Mouse (Mus musculus): ENCODE measurements around the gene Serinc5.

Gene Serinc5

GRCm38 (mm10) chr13:92615201-92615600 is 4.3 kb downstream of the Serinc5 start:
- no peak for DNase-seq

GRCm38 (mm10) chr13:92616459-92616858 is 5.6 kb downstream of the Serinc5 start:
- no peak for DNase-seq

GRCm38 (mm10) chr13:92626196-92626595 is 15.3 kb downstream of the Serinc5 start:
- DNase-seq: no peak

DNA sequence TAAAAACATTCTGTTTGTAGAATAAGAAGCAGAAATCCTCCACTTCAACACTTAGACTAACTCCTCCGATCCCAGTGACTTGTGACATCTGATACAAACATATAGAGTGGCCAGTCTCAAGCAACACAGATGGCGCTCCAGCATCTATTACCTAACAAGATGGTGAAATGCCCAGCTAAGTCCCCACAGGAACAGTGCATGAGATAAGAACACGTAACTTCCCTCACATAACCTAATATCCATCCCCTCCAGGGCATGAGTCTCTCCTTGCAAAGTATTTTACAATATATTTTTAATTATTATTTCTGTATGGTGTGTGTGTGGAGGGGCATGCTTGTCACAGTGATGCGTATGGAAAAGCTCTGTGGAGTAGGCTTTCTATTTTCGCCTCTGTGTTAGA is 15.8 kb downstream of the Serinc5 start:
- DNase-seq: no peak

GRCm38 (mm10) chr13:92629509-92629908 is 18.6 kb downstream of the Serinc5 start:
- no peak for DNase-seq

DNA sequence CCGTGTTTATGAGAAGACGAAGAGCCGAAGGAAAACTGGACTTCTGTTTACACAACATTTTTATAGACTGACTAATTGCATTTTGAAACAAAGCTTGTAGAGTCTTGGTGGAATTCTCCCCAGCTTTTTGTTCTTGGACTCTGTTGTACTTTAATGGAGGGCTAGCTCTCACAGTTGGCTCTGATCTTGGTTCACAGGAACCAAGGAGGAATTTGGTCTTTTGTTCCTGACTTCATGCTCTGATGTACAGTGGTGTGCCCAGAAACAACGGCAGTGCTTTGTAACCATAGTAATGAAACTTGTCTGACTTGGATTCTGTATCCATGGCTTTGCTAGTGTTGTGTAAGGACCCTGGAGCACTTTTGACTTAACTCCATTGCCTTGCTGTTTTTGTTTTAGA is 20.6 kb downstream of the Serinc5 start:
- no peak for DNase-seq

- no peak for DNase-seq
Measured at GRCm38 (mm10) chr13:92632550-92632949, 21.7 kb downstream of the Serinc5 start.

DNA sequence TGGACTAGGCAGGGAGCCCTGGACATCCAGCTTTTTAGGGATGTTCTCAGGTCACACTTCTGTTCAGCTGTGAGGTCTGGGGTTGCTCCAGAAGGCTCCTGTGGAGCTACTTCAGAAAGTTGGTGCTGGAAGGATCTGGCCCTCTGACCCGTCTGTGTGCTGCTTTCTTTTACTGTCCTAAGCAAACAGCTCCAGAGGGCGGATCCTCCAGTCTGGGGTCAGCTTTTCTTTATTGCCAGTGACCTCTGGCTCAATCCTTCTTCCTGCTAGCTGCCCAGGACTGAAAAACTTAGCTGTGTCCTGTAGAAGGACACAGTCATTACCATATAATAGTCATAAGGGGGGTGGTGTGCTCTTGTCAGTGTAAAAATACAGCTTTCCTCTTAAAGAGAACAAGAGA is 24.1 kb downstream of the Serinc5 start:
- no peak for DNase-seq

GRCm38 (mm10) chr13:92636226-92636909 is 25.5 kb downstream of the Serinc5 start:
- no peak for DNase-seq

DNA sequence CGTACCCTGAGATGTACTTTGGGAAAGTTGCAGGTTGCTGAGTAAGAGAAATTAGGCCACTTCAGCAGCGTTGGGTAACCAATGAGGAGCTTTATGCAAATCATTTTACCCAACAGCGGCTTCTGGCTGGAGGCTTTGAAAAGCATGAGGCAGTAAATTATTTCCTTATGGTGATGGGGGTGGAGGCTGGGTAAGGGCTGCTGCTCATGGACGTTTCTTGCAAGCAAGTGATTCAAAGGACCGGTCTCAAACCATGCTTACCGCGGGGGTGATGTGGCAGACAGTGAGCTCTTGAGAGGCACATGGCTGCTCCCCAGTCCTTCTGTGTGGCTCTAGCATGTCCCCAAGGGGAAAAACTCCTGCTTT is 26.0 kb downstream of the Serinc5 start:
- peak; percentile 86 for DNase-seq

- no peak for DNase-seq
Measured at GRCm38 (mm10) chr13:92639093-92640014, 28.5 kb downstream of the Serinc5 start.

- DNase-seq: no peak
Measured at GRCm38 (mm10) chr13:92644199-92644598, 33.3 kb downstream of the Serinc5 start.

- no peak for DNase-seq
Measured at GRCm38 (mm10) chr13:92644753-92645152, 33.9 kb downstream of the Serinc5 start.

GRCm38 (mm10) chr13:92647695-92648094 is 36.8 kb downstream of the Serinc5 start:
- no peak for DNase-seq

- no peak for DNase-seq
Measured at GRCm38 (mm10) chr13:92649111-92649510, 38.2 kb downstream of the Serinc5 start.

DNA sequence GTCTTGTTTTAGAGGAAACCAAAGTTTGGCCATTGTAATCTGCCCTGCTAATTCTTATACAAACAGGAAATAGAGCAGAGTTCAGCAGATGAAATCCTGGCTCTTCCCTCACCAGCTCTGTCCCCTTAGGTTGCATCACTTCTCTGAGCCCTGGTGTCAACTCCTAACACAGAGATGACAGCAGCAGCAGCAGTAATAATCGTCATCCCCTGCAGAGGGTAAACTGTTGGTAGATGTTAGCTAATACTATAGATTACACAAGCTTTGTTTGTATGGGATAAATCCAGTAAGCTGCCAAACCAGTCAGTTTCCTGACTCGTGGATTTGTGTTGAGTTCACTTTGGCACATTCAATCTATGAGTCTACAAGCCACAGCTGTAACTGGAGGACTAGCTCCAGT is 40.1 kb downstream of the Serinc5 start:
- DNase-seq: no peak

- DNase-seq: no peak
Measured at GRCm38 (mm10) chr13:92652498-92652897, 41.6 kb downstream of the Serinc5 start.

DNA sequence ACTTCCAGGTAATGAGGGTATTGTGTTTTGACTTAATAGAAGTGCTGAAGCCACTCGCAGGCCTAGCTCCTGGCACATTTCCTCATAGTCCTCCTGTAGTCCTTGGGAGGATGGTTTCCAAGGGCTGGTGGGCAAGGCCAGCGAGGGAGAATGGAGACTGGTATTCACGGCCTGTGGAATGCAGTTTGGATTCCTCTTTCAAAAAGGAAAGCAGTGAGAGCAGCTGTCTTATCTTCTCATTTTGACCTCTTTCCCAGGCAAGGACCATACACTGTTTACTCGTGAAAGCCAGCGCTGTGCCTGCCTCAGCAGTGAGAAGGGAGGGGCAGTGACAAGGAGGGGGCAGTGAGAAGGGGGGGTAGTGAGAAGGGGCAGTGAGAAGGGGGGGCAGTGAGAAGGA is 42.4 kb downstream of the Serinc5 start:
- DNase-seq: no peak

GRCm38 (mm10) chr13:92656815-92657513 is 46.1 kb downstream of the Serinc5 start:
- DNase-seq: no peak

GRCm38 (mm10) chr13:92659611-92660010 is 48.7 kb downstream of the Serinc5 start:
- DNase-seq: no peak

GRCm38 (mm10) chr13:92662555-92663286 is 51.8 kb downstream of the Serinc5 start:
- DNase-seq: peak; percentile 17

GRCm38 (mm10) chr13:92665008-92665407 is 54.1 kb downstream of the Serinc5 start:
- no peak for DNase-seq

Measured in kidney, adult 9 months (tissue).